Mouse (Mus musculus): ENCODE data around the gene Lsm11. TPM values are rescaled to one million over a fixed set of nuclear protein-coding genes. Genes with fewer than 3 reads are reported as not detected.

Gene Lsm11
- polyA plus RNA-seq, 1 experiment from 2014 or later: 6.6 TPM

DNA sequence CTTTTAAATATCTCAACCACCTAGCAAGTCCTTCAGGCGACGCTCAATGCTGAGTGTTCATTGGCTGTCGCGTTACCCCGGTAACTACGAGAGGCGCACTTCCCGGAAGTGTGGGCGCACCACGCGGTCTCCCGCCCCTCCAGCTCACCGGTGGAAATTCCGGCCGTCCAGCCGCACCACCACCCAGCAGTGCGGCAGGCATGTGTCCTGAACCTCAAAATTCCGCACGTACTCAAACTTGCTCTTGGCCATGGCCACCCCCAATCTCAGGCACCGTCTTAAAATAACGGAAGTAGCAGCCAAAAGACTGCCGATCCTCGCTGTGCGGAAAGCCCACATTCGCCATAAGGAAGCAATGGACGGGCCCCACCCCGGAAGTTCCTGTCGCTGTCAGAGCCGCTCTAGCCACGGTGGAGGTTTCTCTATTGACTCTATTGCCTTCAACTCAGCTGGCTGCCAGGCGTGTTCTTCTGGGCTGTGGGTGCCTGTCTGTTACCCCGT, 10.4 kb upstream of the Lsm11 start, which contains the start of gene Thg1l:
Gene Thg1l (minus strand): TSS at position 368 of the 501 bp plus-strand sequence.
- no peaks in the 10 kb centered on the region for H3K27me3 ChIP-seq (replicated peaks)
- no peak within 1 kb of the TSS for H3K27ac ChIP-seq
- WGBS (ENCODE audit: insufficient replicate concordance): under 1% methylated on average over 32 of the region's 32 CpGs
- no peaks in the 10 kb centered on the region for H3K9me3 ChIP-seq (replicated peaks)
- peak within 1 kb of the TSS; percentile 76 for H3K4me2 ChIP-seq
- H3K36me3 ChIP-seq: peaks cover 31% of the 10 kb centered on the region
- H3K9ac ChIP-seq: peak within 1 kb of the TSS; percentile 65
- H3K4me1 ChIP-seq: peaks cover 12% of the 10 kb centered on the region
- peak within 1 kb of the TSS; percentile 75 for H3K4me3 ChIP-seq
- ATAC-seq: peak; percentile 98

DNA sequence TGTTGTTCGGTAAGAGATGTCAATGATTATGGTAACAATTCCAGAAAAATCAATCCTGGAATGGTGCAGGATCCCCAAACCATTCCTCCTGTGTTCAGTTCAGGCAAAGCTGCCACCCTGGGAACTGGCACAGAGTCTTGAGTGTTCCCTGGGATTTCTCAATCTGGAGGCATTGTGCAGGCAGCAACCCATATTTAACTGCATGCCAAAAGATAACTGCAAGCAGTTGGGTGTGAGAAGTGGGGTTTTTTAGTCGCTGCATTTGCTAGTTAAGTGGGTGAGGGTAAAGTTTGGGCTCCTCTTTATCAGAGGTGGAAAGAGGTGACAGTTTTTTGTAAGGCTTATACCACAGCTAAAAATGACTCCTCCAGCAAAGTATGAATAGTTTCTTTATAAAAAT, 2.8 kb upstream of the Lsm11 start:
- no peak for ATAC-seq
- no peak overlapping the region for H3K9ac ChIP-seq
- H3K4me1 ChIP-seq: peaks cover 22% of the 10 kb centered on the region
- no peaks in the 10 kb centered on the region for H3K9me3 ChIP-seq (replicated peaks)
- H3K4me3 ChIP-seq: no peak overlapping the region
- no peak overlapping the region for H3K4me2 ChIP-seq
- WGBS (ENCODE audit: insufficient replicate concordance): 63% methylated on average over 2 of the region's 2 CpGs
- H3K36me3 ChIP-seq: peaks cover 47% of the 10 kb centered on the region
- H3K27me3 ChIP-seq (replicated peaks): no peaks in the 10 kb centered on the region
- no peak overlapping the region for H3K27ac ChIP-seq

DNA sequence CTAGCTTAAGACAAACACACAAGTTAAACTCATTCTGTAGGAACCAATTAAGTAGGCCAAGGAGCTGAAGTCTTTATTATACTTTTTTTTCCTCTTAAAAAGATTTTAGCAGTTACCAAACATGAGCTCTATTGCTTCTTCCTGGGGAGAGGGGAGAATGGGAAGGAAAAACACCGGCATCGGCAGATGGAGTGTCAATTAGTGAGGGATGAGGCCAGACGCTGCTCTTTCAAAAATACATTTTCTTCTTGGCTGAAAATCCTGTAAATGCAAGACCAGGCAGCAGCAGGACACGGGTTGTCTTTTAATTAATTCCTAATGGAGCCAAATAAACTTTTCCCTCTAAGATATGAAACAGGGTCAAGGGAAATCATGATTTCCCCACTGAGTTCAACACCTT, 2.1 kb upstream of the Lsm11 start:
- 84% methylated on average over 4 of the region's 4 CpGs for WGBS (ENCODE audit: insufficient replicate concordance)
- peaks cover 23% of the 10 kb centered on the region for H3K4me1 ChIP-seq
- H3K27ac ChIP-seq: no peak overlapping the region
- no peaks in the 10 kb centered on the region for H3K9me3 ChIP-seq (replicated peaks)
- H3K4me3 ChIP-seq: no peak overlapping the region
- no peaks in the 10 kb centered on the region for H3K27me3 ChIP-seq (replicated peaks)
- peaks cover 41% of the 10 kb centered on the region for H3K36me3 ChIP-seq
- H3K9ac ChIP-seq: no peak overlapping the region
- no peak for ATAC-seq
- no peak overlapping the region for H3K4me2 ChIP-seq

DNA sequence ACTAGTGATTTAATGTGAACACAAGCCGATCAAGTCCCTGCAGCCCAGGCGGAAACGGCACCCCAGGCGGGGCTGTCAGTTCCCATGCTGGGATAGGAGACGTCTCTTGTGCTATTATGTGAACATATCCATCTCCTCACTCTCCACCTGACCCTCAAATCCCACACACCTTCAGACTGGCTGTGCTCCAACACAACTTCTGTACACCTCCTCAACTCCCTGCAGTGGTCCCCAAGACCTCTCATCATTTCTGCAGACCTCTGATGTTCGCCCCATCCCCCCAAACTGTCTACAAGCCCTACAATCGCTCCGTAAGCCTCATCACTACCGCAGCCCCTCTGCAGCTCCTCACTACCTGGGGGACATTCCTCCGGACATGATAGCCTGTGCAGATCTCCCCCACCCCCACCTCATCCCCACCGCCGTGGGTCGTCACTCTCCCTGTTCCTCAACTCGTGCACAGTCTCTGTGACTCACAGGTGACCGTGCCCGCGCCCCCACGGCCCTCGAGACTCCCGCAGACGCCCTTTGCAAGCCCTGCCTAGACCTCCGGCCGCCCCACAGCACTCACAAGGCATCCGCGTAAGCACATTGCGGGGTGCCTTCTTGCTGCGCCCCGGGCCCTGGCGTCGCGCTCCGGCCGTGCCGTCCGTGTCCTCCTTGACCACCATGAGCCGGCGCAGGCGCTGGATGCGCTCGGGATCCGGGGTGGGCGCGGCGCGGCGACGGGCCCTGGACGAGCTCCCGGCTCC, 668 bp downstream of the Lsm11 start:
- H3K27me3 ChIP-seq (replicated peaks): no peaks in the 10 kb centered on the region
- WGBS (ENCODE audit: insufficient replicate concordance): under 1% methylated on average over 49 of the region's 49 CpGs
- peak overlapping the region; percentile 94 for H3K4me2 ChIP-seq
- H3K4me3 ChIP-seq: peak overlapping the region; percentile 78
- peaks cover 23% of the 10 kb centered on the region for H3K36me3 ChIP-seq
- peak overlapping the region; percentile 92 for H3K9ac ChIP-seq
- peaks cover 23% of the 10 kb centered on the region for H3K4me1 ChIP-seq
- H3K9me3 ChIP-seq (replicated peaks): no peaks in the 10 kb centered on the region
- peak; percentile 4 for ATAC-seq
- H3K27ac ChIP-seq: peak overlapping the region; percentile 69

DNA sequence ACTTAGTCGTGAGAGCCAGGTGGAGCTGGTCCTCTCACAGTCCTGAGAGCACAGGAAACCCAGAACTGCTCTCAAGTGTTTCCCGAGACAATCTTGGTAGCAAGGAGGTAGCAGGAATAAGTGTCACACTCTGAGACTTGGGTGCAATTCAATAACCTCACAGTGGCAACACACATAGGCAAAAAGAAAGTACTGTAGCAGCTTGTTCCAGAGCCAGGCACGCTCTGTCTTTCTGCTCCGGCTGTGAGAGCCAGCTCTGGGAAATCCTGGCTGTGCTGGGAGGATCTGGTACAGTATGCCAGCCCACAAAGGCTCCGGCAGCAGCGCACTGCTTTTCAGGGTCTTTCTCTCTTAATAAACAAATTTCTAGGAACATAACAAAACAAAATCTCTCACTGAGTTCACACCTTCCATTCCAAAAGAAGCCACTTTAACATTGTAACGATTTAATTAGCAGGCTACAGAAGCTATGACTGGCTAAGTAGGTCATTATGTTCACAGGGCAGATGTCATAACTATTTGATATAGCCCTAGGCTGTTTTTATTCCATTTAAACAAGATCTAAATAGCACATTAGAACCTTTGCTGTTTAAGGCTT, 1.5 kb downstream of the Lsm11 start:
- Histone ChIP-seq H3K4me2 (peak overlapping the region; percentile 94), H3K27me3 (replicated peaks) (no peaks in the 10 kb centered on the region), H3K9ac (peak overlapping the region; percentile 92), H3K9me3 (replicated peaks) (no peaks in the 10 kb centered on the region), H3K4me1 (peaks cover 23% of the 10 kb centered on the region), H3K27ac (no peak overlapping the region), H3K4me3 (peak overlapping the region; percentile 78), H3K36me3 (peaks cover 15% of the 10 kb centered on the region)
- 76% methylated on average over 7 of the region's 7 CpGs for WGBS (ENCODE audit: insufficient replicate concordance)
- no peak for ATAC-seq

DNA sequence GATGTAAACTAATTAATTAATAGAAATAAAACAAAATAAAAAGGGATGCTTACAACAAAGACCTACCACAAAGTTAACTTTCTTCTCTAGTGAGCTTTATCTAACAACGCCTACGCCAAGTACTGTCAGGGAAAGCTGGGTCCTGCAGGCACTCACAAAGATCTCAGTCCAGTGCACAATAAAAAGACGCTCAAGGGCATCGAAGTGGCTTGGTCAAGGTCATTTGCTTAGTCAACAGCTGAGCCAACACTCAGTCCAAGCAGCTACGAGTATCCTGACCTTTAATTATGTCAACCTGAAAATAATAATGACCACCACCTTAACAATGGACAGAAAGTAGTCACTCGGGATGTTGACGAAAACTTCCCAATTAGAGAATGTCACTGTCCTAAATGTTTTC, 2.5 kb downstream of the Lsm11 start:
- Histone ChIP-seq H3K4me2 (no peak overlapping the region), H3K36me3 (peaks cover 14% of the 10 kb centered on the region)

DNA sequence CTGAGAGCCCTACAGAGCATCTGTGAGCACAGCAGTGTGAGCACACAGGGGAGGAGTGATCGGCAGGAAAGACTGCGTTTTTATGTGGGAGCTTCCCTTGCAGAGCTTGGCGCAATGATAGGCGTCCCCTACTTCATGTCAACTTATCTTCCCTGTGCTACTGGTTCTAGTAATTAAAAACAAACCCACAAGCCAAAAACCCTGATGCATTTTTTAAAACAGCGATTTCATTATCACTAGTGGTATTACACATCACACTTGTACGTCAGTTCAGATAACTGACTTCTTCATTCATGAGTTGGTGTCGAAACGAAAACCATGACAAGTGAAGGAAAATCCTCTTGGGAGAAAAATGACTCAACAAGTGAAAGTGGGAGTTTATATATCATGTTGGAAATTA, 5.8 kb downstream of the Lsm11 start:
- Histone ChIP-seq H3K9ac (no peak overlapping the region), H3K4me3 (no peak overlapping the region), H3K4me1 (peaks cover 14% of the 10 kb centered on the region), H3K4me2 (no peak overlapping the region), H3K9me3 (replicated peaks) (no peaks in the 10 kb centered on the region), H3K27me3 (replicated peaks) (no peaks in the 10 kb centered on the region), H3K27ac (no peak overlapping the region), H3K36me3 (peaks cover 46% of the 10 kb centered on the region)
- ATAC-seq: no peak
- WGBS (ENCODE audit: insufficient replicate concordance): 72% methylated on average over 8 of the region's 8 CpGs

More for the DNA sequence above, 2.5 kb downstream of the Lsm11 start:
- Histone ChIP-seq H3K27me3 (replicated peaks) (no peaks in the 10 kb centered on the region), H3K9ac (no peak overlapping the region), H3K27ac (no peak overlapping the region), H3K4me1 (peaks cover 23% of the 10 kb centered on the region), H3K9me3 (replicated peaks) (no peaks in the 10 kb centered on the region), H3K4me3 (no peak overlapping the region)
- no peak for ATAC-seq
- WGBS (ENCODE audit: insufficient replicate concordance): 86% methylated on average over 7 of the region's 7 CpGs

DNA sequence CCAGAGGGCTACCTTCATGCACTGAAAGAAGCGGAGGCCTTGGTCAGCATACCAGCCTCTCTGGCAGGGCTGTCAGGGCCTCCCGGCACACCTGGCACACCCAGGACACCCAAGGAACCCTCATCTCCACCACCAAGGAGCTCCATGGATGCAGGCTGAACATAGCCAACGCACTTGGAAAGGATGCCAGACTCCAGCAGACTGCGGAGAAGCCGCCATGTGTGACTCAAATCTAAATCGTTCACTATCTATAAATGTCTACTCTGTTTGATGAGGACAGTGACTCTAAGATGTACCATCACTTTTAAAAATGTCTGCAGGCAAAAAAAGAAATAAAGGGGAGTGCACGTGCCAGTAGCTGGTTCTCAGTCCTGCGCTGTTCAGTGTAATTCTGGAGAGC, 7.3 kb downstream of the Lsm11 start:
- H3K27ac ChIP-seq: no peak overlapping the region
- H3K9me3 ChIP-seq (replicated peaks): no peaks in the 10 kb centered on the region
- no peak overlapping the region for H3K4me2 ChIP-seq
- no peaks in the 10 kb centered on the region for H3K27me3 ChIP-seq (replicated peaks)
- peaks cover under 1% of the 10 kb centered on the region; the same call in 1 of the 2 replicates for H3K4me1 ChIP-seq
- no peak for ATAC-seq
- peaks cover 61% of the 10 kb centered on the region for H3K36me3 ChIP-seq
- H3K4me3 ChIP-seq: no peak overlapping the region
- WGBS (ENCODE audit: insufficient replicate concordance): 89% methylated on average over 8 of the region's 8 CpGs
- no peak overlapping the region for H3K9ac ChIP-seq

DNA sequence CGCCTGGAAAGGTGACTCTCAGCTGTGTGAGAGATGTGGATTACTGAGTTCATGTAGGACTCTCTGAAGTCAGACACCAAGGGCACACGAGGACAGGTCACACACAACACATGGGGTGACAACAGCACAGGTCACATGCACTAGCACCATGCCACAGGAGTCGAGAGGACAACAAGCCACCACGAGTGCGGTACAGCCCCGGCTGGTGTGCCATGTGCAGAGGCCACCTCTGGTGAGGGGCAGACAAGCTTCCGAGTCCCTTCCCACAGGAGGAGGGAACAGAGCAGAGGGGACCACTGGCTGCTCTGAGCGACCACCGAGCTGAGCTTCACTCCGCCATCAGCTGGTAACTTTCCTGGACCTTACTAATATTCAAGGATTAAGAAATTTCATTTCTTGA, 12.0 kb downstream of the Lsm11 start:
- H3K9me3 ChIP-seq (replicated peaks): no peaks in the 10 kb centered on the region
- H3K4me1 ChIP-seq: no peaks in the 10 kb centered on the region
- no peaks in the 10 kb centered on the region for H3K27me3 ChIP-seq (replicated peaks)
- H3K9ac ChIP-seq: no peak overlapping the region
- no peak overlapping the region for H3K4me2 ChIP-seq
- H3K27ac ChIP-seq: no peak overlapping the region
- no peak overlapping the region for H3K4me3 ChIP-seq
- WGBS (ENCODE audit: insufficient replicate concordance): 83% methylated on average over 10 of the region's 10 CpGs
- ATAC-seq: 0 out of 2 replicates have a peak, but pooled peaks have one; percentile 32
- peaks cover 73% of the 10 kb centered on the region for H3K36me3 ChIP-seq

DNA sequence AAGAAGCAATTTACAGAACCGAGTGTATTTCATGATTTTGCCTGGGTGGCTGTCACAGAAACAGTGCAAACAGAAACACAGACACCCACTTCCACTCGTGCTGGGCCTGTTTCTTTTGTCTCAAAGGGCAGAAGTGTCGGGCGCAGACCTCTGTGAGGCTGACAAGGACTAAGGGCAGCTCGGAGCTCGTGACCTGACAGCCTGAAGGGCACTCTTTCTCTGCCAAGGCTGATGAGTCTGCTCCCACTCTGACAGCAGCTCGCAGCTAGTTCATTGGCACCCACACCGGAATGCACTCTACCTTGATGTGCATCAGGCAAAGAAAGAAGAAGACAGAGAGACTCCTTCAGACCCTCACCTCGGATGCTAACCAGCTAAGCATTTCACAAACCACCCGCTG, 15.2 kb downstream of the Lsm11 start:
- no peak overlapping the region for H3K4me3 ChIP-seq
- no peak overlapping the region for H3K9ac ChIP-seq
- ATAC-seq: no peak
- peaks cover 41% of the 10 kb centered on the region for H3K36me3 ChIP-seq
- H3K27me3 ChIP-seq (replicated peaks): no peaks in the 10 kb centered on the region
- no peaks in the 10 kb centered on the region for H3K9me3 ChIP-seq (replicated peaks)
- no peak overlapping the region for H3K27ac ChIP-seq
- 76% methylated on average over 10 of the region's 10 CpGs for WGBS (ENCODE audit: insufficient replicate concordance)
- no peak overlapping the region for H3K4me2 ChIP-seq
- H3K4me1 ChIP-seq: peaks cover 4% of the 10 kb centered on the region

DNA sequence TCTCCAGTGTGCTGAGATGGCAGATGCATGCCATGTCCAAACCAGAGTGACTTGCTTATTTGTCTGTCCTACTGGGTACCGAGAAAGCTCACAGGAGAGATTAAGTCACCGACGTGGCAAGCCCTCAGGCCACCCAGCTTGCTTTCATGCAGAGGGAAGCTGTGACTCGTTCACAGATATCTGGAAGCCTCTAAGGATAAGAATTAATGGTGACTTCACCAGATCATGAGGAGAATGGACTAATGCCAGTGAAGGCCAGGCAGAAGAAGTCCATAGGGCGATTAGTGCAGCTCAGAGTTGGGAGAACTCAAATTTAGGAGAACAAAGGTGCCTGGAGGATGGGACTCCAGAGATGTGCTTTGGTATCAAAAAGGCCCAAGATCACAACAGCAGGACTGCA, 17.3 kb downstream of the Lsm11 start:
- no peak overlapping the region for H3K27ac ChIP-seq

DNA sequence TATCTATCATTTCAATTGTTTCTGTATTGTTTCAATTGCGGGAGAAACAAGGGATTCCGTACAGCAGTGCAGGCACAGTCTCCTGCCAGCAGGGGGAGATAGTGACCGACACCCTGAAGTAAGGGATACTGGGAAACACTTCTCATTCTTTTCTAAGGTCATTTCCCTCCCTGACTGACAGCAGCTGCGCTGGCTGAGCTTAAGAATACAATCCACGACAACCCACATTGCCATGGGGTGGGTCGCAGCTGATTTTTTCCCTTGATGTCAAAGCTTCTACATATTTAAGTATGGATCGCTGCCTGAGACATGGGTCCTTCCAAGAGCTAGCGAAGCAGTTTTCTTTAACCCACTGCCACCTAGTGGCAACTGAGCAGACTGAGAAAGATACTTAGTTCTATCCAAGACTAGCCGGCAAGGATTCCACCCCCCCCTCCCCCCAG, 18.1 kb downstream of the Lsm11 start:
- Histone ChIP-seq H3K27me3 (replicated peaks) (no peaks in the 10 kb centered on the region), H3K4me3 (peak overlapping the region; percentile 52), H3K4me1 (peaks cover 4% of the 10 kb centered on the region), H3K36me3 (peaks cover 14% of the 10 kb centered on the region), H3K9me3 (replicated peaks) (no peaks in the 10 kb centered on the region), H3K9ac (peak overlapping the region; percentile 42; the same call in 1 of the 2 replicates), H3K4me2 (peak overlapping the region; percentile 67), H3K27ac (no peak overlapping the region; the same call in 1 of the 2 replicates)
- 1% methylated on average over 9 of the region's 9 CpGs for WGBS (ENCODE audit: insufficient replicate concordance)
- peak; percentile 84 for ATAC-seq

More for the DNA sequence above, 17.3 kb downstream of the Lsm11 start:
- H3K4me1 ChIP-seq: peaks cover 4% of the 10 kb centered on the region
- H3K9ac ChIP-seq: no peak overlapping the region
- H3K9me3 ChIP-seq (replicated peaks): no peaks in the 10 kb centered on the region
- no peak overlapping the region for H3K4me2 ChIP-seq
- H3K4me3 ChIP-seq: no peak overlapping the region
- H3K27me3 ChIP-seq (replicated peaks): no peaks in the 10 kb centered on the region
- no peak for ATAC-seq
- WGBS (ENCODE audit: insufficient replicate concordance): 50% methylated on average over 5 of the region's 5 CpGs
- H3K36me3 ChIP-seq: peaks cover 20% of the 10 kb centered on the region
